Mouse (Mus musculus) embryonic fibroblast, embryonic 13.5 days (primary cell): ENCODE measurements around the gene Gm5737.

Experiments
- CTCF ChIP-seq: IDR thresholded peaks from 2 replicates; pipeline ENCODE4 v1.5.1; 2011; ENCODE audit warnings: mild to moderate bottlenecking, control low read depth, low read length, moderate library complexity, borderline replicate concordance; ENCODE audit not compliant: insufficient read depth
- POLR2A ChIP-seq: IDR thresholded peaks from 2 replicates; pipeline ENCODE4 v1.6.1; 2011; ENCODE audit warnings: low read depth, mild to moderate bottlenecking, control low read depth, low read length, moderate library complexity

DNA sequence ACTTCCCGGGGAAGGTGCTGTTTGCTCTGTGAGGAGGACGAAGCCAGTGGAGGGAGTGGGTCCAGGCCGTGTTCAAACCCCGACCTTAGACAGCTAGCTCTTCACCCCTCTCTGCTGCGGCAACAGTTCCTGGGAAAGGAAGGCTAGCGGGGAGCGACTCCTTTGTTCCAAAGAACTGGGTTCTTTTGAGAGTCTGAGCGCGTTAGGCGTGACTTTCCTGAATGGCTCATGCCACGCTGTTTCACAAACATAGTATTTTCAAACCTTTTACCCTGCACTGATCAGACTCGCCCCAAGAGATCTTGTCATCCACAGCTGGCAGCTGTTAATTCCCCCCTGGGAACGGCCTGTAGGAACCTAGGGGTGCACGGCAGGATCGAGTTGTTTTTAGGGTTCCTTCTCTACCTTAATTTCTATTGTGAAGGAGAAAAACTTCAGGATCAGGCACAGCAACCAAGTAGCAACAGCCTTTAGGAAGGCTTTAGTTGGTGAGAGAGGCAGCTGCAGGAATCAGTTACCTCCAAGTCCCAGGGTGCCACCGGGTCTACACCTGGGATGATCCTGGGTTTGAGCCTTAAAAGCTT, 31.8 kb downstream of the Gm5737 start:
- no peak for TF ChIP-seq POLR2A
- TF ChIP-seq CTCF: no peak
